Mouse (Mus musculus): ENCODE data around the gene Neu1. TPM values are rescaled to one million over a fixed set of nuclear protein-coding genes. Genes with fewer than 3 reads are reported as not detected.
"Not testable (repeated sequence)": the region's sequence is repeated elsewhere in the genome, so short reads cannot be mapped to it uniquely, and the experiment has no call there.

Gene Neu1
- polyA plus RNA-seq, 1 experiment from 2014 or later = 226 TPM

DNA sequence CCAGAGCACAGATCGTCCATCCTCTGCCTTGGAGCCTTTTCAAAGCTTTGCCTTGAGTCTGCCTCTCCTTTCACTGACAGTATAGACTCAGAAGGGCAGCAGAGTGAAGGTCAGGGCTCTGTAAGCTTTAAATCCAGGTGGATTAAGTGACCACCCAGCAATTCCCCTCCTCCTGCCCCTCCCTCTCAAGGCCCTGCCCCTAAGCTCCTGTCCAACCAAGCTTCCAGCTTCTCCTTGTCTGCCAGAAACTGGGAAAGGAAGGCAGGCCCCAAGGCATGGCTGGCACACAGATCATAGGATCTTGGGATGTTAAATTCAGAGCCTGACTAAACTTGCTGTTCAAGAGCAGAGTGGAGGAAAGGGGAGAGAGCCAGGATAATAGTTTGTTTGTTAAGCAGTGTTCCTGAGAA is 33.6 kb downstream of the Neu1 start:
- Histone ChIP-seq H3K9ac (ENCODE audit: low read depth, low read length) (peak overlapping the region; percentile 8; the same call in 1 of the 2 replicates), H3K27me3 (replicated peaks; ENCODE audit: control insufficient read depth, insufficient read depth, low read length) (peaks cover 17% of the 10 kb centered on the region), H3K4me3 (ENCODE audit: low read length) (no peak overlapping the region), H3K4me2 (ENCODE audit: low read depth, low read length) (no peak overlapping the region), H3K27ac (ENCODE audit: low read length) (peak overlapping the region; percentile 18; the same call in 1 of the 2 replicates), H3K36me3 (ENCODE audit: control insufficient read depth, insufficient read depth, low read length) (no peaks in the 10 kb centered on the region), H3K9me3 (ENCODE audit: control insufficient read depth, low read length) (no peaks in the 10 kb centered on the region), H3K4me1 (ENCODE audit: control insufficient read depth, insufficient read depth, low read length) (peaks cover 9% of the 10 kb centered on the region)
- 32% methylated on average over 1 of the region's 1 CpGs for WGBS
- no peak for ATAC-seq

DNA sequence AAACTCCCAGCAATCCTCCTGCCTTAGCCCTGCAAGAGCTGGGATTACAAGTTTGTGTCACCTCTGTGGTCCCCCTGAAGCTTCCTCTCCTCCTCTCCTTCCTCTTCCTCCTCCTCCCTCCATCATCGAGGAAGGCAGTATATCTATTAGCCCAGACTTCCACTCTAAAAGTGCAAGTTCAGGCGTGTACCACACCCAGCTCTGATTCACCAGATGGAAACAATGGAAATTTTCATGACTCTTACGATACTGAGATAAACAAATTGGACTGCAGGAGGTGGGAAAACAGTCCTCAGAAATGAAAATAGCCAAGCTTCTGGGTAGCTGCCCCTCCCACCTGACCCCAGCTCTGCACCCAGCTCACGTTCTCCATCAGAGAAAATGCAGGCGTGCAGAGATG is 34.6 kb downstream of the Neu1 start:
- no peak overlapping the region for H3K4me3 ChIP-seq (ENCODE audit: low read length)
- H3K27me3 ChIP-seq (replicated peaks; ENCODE audit: control insufficient read depth, insufficient read depth, low read length) = peaks cover 17% of the 10 kb centered on the region
- no peaks in the 10 kb centered on the region for H3K9me3 ChIP-seq (ENCODE audit: control insufficient read depth, low read length)
- H3K4me1 ChIP-seq (ENCODE audit: control insufficient read depth, insufficient read depth, low read length) = peaks cover 6% of the 10 kb centered on the region
- H3K36me3 ChIP-seq (ENCODE audit: control insufficient read depth, insufficient read depth, low read length) = no peaks in the 10 kb centered on the region
- no peak overlapping the region for H3K9ac ChIP-seq (ENCODE audit: low read depth, low read length)
- H3K27ac ChIP-seq (ENCODE audit: low read length) = no peak overlapping the region
- no peak for ATAC-seq
- WGBS = 62% methylated on average over 5 of the region's 5 CpGs
- H3K4me2 ChIP-seq (ENCODE audit: low read depth, low read length) = no peak overlapping the region

DNA sequence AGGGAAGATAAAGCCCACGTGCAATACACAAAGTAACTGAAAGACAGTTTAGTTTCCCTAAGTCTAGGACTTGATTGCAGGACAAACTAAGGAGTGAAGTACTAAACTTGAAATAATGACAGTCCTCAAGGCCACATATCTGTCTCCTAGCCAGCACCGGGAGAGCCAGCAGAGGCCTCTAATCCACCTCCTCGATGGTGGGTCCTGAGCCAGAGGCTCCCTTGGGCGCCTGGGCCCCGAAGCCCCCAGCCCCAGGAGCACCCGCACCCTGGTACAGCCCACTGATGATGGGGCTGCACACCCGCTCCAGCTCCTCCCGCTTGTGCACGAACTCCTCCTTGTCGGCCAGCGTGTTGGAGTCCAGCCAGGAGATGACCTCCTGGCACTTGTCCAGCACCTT is 38.8 kb downstream of the Neu1 start, which contains the start of gene Gm20481:
Gm20481 (plus strand) TSS at position 91 of the 400 bp plus-strand sequence.
- H3K4me1 ChIP-seq (ENCODE audit: control insufficient read depth, insufficient read depth, low read length); H3K27ac ChIP-seq (ENCODE audit: low read length); H3K36me3 ChIP-seq (ENCODE audit: control insufficient read depth, insufficient read depth, low read length); H3K9me3 ChIP-seq (ENCODE audit: control insufficient read depth, low read length); H3K4me3 ChIP-seq (ENCODE audit: low read length); H3K9ac ChIP-seq (ENCODE audit: low read depth, low read length); H3K4me2 ChIP-seq (ENCODE audit: low read depth, low read length); ATAC-seq: not testable (repeated sequence)
- 55% methylated on average over 6 of the region's 11 CpGs for WGBS
- peaks cover 17% of the 10 kb centered on the region for H3K27me3 ChIP-seq (replicated peaks; ENCODE audit: control insufficient read depth, insufficient read depth, low read length)

DNA sequence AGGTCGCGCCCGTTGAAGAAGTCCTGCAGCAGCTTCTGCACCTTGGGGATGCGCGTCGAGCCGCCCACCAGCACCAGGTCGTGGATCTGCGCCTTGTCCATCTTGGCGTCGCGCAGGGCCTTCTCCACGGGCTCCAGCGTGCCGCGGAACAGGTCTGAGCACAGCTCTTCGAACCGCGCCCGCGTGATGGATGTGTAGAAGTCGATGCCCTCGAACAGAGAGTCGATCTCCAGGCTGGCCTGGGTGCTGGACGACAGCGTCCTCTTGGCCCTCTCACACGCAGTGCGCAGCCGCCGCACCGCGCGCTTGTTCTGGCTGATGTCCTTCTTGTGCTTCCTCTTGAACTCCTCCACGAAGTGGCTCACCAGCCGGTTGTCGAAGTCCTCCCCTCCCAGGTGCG is 39.8 kb downstream of the Neu1 start:
- not testable (repeated sequence) for H3K27ac ChIP-seq (ENCODE audit: low read length); H3K9ac ChIP-seq (ENCODE audit: low read depth, low read length); H3K36me3 ChIP-seq (ENCODE audit: control insufficient read depth, insufficient read depth, low read length); H3K4me2 ChIP-seq (ENCODE audit: low read depth, low read length); H3K4me1 ChIP-seq (ENCODE audit: control insufficient read depth, insufficient read depth, low read length); ATAC-seq; H3K9me3 ChIP-seq (ENCODE audit: control insufficient read depth, low read length); H3K4me3 ChIP-seq (ENCODE audit: low read length)
- peaks cover 17% of the 10 kb centered on the region for H3K27me3 ChIP-seq (replicated peaks; ENCODE audit: control insufficient read depth, insufficient read depth, low read length)
- WGBS = 31% methylated on average over 15 of the region's 37 CpGs

DNA sequence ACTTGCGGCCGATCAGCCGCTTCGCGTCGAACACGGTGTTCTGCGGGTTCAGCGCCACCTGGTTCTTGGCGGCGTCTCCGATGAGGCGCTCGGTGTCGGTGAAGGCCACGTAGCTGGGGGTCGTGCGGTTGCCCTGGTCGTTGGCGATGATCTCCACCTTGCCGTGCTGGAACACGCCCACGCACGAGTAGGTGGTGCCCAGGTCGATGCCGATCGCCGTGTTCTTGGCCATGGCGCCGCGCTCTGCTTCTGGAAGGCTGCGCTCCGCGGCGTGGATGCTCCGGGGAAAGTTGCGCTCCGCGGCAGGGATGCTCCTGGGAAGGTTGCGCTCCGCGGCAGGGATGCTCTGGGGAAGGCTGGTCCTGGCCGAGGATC is 40.6 kb downstream of the Neu1 start:
- H3K4me2 ChIP-seq (ENCODE audit: low read depth, low read length) = peak overlapping the region; percentile 71
- not testable (repeated sequence) for H3K9me3 ChIP-seq (ENCODE audit: control insufficient read depth, low read length); H3K27ac ChIP-seq (ENCODE audit: low read length); H3K36me3 ChIP-seq (ENCODE audit: control insufficient read depth, insufficient read depth, low read length); H3K9ac ChIP-seq (ENCODE audit: low read depth, low read length); H3K4me1 ChIP-seq (ENCODE audit: control insufficient read depth, insufficient read depth, low read length)
- 0% methylated on average over 16 of the region's 43 CpGs for WGBS
- H3K4me3 ChIP-seq (ENCODE audit: low read length) = peak overlapping the region; percentile 46
- peaks cover 17% of the 10 kb centered on the region for H3K27me3 ChIP-seq (replicated peaks; ENCODE audit: control insufficient read depth, insufficient read depth, low read length)
- peak; percentile 48 for ATAC-seq

DNA sequence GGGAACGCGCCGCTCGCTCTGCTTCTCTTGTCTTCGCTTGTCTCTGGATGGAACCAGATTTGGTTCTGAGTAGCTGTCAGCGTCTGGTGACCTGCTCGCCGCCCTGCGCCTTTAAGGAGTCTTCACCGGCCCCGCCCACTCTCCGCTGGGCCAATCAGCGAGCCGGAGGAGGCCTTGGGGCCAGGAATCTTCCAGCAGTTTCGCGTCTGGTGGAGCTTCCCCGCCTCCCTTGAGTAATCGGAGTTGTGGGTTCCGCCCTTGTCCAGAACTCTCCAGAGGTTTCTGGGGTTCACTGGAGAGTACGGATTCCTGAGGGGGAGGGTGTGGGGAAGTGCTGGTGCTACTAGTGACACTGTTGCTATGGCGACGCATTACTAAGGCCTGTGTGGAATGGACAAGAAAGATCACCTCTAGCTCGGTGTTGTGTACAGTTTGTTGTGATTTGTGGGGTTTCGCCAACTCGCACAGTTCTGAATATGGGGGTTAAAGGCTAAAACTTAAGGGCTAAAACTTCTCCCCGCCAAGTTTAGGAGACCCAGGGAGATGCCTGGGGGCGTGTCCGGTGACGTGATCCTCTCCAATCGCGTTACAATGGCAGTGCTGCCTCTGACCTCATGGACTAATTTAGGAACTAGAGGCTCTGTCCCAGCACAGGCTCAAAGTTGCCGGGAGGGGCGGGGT is 41.2 kb downstream of the Neu1 start, which contains the start of the genes Hspa1a and Hspa1l:
Hspa1a (minus strand) TSS at position 88 of the 681 bp plus-strand sequence.
Hspa1l (plus strand) TSS at position 635 of the 681 bp plus-strand sequence.
- WGBS = 1% methylated on average over 28 of the region's 33 CpGs
- peak within 1 kb of the TSS; percentile 52 for H3K27ac ChIP-seq (ENCODE audit: low read length)
- H3K9ac ChIP-seq (ENCODE audit: low read depth, low read length) = peak within 1 kb of the TSS; percentile 48

DNA sequence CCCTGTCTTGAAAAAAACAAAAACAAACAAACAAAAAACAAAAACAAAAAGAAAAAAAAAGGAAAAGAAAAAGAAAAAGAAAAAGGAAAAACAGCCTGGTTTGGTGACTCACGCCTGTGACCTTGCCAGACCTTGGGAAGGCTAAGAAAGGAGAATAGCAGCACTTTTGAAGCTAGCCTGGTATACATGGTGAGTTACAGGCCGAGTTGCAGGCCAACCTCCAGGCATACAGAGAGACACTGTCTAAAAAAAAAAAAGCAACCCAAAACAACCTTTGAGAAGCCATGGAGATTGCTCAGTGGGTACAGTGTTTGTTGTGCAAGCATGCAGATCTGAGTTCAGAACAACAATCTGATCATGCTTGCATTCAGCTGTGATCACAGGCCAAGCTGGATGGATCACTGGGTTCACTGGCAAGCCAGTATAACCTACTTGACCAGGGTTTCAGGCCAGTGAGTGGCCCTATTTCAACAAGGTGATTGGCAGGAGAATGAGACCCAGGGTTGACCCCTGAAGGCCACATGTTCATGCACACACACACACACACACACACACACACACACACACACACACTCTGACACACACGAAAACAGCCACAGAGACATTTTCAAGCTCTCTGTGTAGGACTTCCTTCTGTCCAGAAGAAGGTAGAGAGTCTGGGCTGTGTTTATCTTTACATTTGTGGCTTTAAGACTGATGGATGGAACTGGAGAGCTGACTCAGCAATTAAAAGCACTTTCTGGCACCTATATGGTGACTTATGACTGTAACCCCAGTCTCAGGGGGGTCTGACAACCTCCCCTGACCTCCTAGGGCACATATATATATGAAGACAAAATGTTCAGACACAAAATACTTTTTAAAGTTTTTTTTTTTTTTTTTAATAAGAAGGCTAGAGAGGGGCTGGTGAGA is 44.8 kb downstream of the Neu1 start:
- no peaks in the 10 kb centered on the region for H3K27me3 ChIP-seq (replicated peaks; ENCODE audit: control insufficient read depth, insufficient read depth, low read length)
- no peak overlapping the region for H3K27ac ChIP-seq (ENCODE audit: low read length)
- H3K4me3 ChIP-seq (ENCODE audit: low read length) = no peak overlapping the region
- no peak overlapping the region for H3K4me2 ChIP-seq (ENCODE audit: low read depth, low read length)
- H3K4me1 ChIP-seq (ENCODE audit: control insufficient read depth, insufficient read depth, low read length) = peaks cover 9% of the 10 kb centered on the region
- ATAC-seq = no peak
- H3K9me3 ChIP-seq (ENCODE audit: control insufficient read depth, low read length) = no peaks in the 10 kb centered on the region
- no peaks in the 10 kb centered on the region for H3K36me3 ChIP-seq (ENCODE audit: control insufficient read depth, insufficient read depth, low read length)
- no peak overlapping the region for H3K9ac ChIP-seq (ENCODE audit: low read depth, low read length)
- WGBS = 76% methylated on average over 3 of the region's 3 CpGs

More for the DNA sequence above, 41.2 kb downstream of the Neu1 start, which contains the start of the genes Hspa1a and Hspa1l:
- not testable (repeated sequence) for H3K4me1 ChIP-seq (ENCODE audit: control insufficient read depth, insufficient read depth, low read length); H3K36me3 ChIP-seq (ENCODE audit: control insufficient read depth, insufficient read depth, low read length); H3K9me3 ChIP-seq (ENCODE audit: control insufficient read depth, low read length)
- H3K27me3 ChIP-seq (replicated peaks; ENCODE audit: control insufficient read depth, insufficient read depth, low read length) = peaks cover 17% of the 10 kb centered on the region
- peak; percentile 96 for ATAC-seq
- peak within 1 kb of the TSS; percentile 71 for H3K4me2 ChIP-seq (ENCODE audit: low read depth, low read length)
- peak within 1 kb of the TSS; percentile 46 for H3K4me3 ChIP-seq (ENCODE audit: low read length)

DNA sequence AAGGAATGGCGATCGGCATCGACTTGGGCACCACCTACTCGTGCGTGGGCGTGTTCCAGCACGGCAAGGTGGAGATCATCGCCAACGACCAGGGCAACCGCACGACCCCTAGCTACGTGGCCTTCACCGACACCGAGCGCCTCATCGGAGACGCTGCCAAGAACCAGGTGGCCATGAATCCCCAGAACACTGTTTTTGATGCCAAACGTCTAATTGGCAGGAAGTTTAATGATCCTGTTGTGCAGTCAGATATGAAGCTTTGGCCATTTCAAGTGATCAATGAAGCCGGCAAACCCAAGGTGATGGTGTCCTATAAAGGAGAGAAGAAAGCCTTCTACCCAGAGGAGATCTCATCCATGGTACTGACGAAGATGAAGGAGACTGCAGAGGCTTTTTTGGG is 45.9 kb downstream of the Neu1 start:
- Histone ChIP-seq H3K9ac (ENCODE audit: low read depth, low read length) (no peak overlapping the region), H3K4me1 (ENCODE audit: control insufficient read depth, insufficient read depth, low read length) (peaks cover 11% of the 10 kb centered on the region), H3K4me2 (ENCODE audit: low read depth, low read length) (no peak overlapping the region), H3K4me3 (ENCODE audit: low read length) (no peak overlapping the region), H3K27me3 (replicated peaks; ENCODE audit: control insufficient read depth, insufficient read depth, low read length) (no peaks in the 10 kb centered on the region), H3K9me3 (ENCODE audit: control insufficient read depth, low read length) (no peaks in the 10 kb centered on the region), H3K36me3 (ENCODE audit: control insufficient read depth, insufficient read depth, low read length) (no peaks in the 10 kb centered on the region), H3K27ac (ENCODE audit: low read length) (no peak overlapping the region)
- ATAC-seq = no peak
- 94% methylated on average over 20 of the region's 20 CpGs for WGBS

DNA sequence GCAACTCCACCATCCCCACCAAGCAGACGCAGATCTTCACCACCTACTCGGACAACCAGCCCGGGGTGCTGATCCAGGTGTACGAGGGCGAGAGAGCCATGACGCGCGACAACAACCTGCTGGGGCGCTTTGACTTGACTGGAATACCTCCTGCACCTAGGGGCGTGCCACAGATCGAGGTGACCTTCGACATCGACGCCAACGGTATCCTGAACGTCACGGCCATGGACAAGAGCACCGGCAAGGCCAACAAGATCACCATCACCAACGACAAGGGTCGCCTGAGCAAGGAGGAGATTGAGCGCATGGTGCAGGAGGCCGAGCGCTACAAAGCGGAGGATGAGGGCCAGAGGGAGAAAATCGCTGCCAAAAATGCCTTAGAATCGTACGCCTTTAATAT is 47.2 kb downstream of the Neu1 start:
- Histone ChIP-seq H3K27ac (ENCODE audit: low read length) (no peak overlapping the region), H3K4me3 (ENCODE audit: low read length) (no peak overlapping the region), H3K4me1 (ENCODE audit: control insufficient read depth, insufficient read depth, low read length) (peaks cover 13% of the 10 kb centered on the region), H3K4me2 (ENCODE audit: low read depth, low read length) (no peak overlapping the region), H3K36me3 (ENCODE audit: control insufficient read depth, insufficient read depth, low read length) (no peaks in the 10 kb centered on the region), H3K9me3 (ENCODE audit: control insufficient read depth, low read length) (no peaks in the 10 kb centered on the region), H3K27me3 (replicated peaks; ENCODE audit: control insufficient read depth, insufficient read depth, low read length) (no peaks in the 10 kb centered on the region), H3K9ac (ENCODE audit: low read depth, low read length) (no peak overlapping the region)
- 87% methylated on average over 27 of the region's 27 CpGs for WGBS
- ATAC-seq = no peak

Measured in intestine, embryonic 16.5 days (tissue).